Mouse (Mus musculus) midbrain, postnatal 0 days (tissue): ENCODE results near the gene Rhov. TPM values are rescaled to one million over a fixed set of nuclear protein-coding genes. Genes with fewer than 3 reads are reported as not detected.

Experiments
- ATAC-seq: fragments of 200-750 bp; cut with Nextera tagmentation; 2 replicates; pipeline ENCODE4 v1.8.0; 2017; ENCODE audit warnings: moderate number of reproducible peaks, mild to moderate bottlenecking, moderate TSS enrichment, moderate library complexity; ENCODE audit not compliant: low FRiP score
- DNase-seq: peaks from one replicate; pipeline ENCODE4 v3.0.0-alpha.2; 2015; ENCODE audit warnings: low spot score
- H3K27ac ChIP-seq: fragments of 300-500 bp; sonication (generic); 2 replicates; pipeline ENCODE4 v1.5.1; 2014; ENCODE audit warnings: low read depth, mild to moderate bottlenecking, low read length, mixed read lengths
- H3K27me3 ChIP-seq: fragments of 300-500 bp; sonication (generic); 2 replicates; pipeline ENCODE4 v1.6.1; 2014; ENCODE audit warnings: low read length, control low read depth, mixed read lengths; ENCODE audit not compliant: insufficient read depth
- H3K36me3 ChIP-seq: fragments of 300-500 bp; sonication (generic); 2 replicates; pipeline ENCODE4 v1.6.1; 2014; ENCODE audit warnings: low read length, control low read depth, mixed read lengths; ENCODE audit not compliant: insufficient read depth
- H3K4me1 ChIP-seq: fragments of 300-500 bp; sonication (generic); 2 replicates; pipeline ENCODE4 v1.6.1; 2014; ENCODE audit warnings: mild to moderate bottlenecking, control low read depth, antibody characterized with exemption, low read length, mixed read lengths; ENCODE audit not compliant: insufficient read depth
- H3K4me2 ChIP-seq: fragments of 300-500 bp; sonication (generic); 2 replicates; pipeline ENCODE4 v1.6.1; 2014; ENCODE audit warnings: low read depth, mild to moderate bottlenecking, low read length, mixed read lengths; ENCODE audit not compliant: poor library complexity, severe bottlenecking
- H3K4me3 ChIP-seq: fragments of 300-500 bp; sonication (generic); 2 replicates; pipeline ENCODE4 v1.5.1; 2014; ENCODE audit warnings: low read depth, mild to moderate bottlenecking, low read length, moderate library complexity
- H3K9ac ChIP-seq: fragments of 300-500 bp; sonication (generic); replicated peaks from 2 replicates; pipeline ENCODE4 v1.6.1; 2014; ENCODE audit warnings: mild to moderate bottlenecking, low read length, moderate library complexity, mixed read lengths; ENCODE audit not compliant: poor library complexity, severe bottlenecking
- H3K9me3 ChIP-seq: fragments of 300-500 bp; sonication (generic); 2 replicates; pipeline ENCODE4 v1.6.1; 2016; ENCODE audit warnings: low read length, control low read depth
- CTCF ChIP-seq: IDR thresholded peaks from 2 replicates; pipeline ENCODE4 v1.5.1; 2016; ENCODE audit warnings: antibody characterized with exemption, mild to moderate bottlenecking
- WGBS: fragments of 180-500 bp; shearing (Covaris S2); extraction: QIAGEN DNeasy Blood & Tissue Kit; methylation state at CpG from one replicate; pipeline ENCODE4 v1.1.7; 2014; 5-methylcytosine and 5-hydroxymethylcytosine counted together
- polyA plus RNA-seq: library from polyadenylated mRNA; unstranded; fragments of >200 nt; fragmentation: Nextera tagmentation; extraction: Ambion mirVana; gene quantifications from 2 replicates; pipeline ENCODE4 v1.2.1, GENCODE M21; 2015
- total RNA-seq: library from RNA; depleted of rRNA; stranded (reverse); fragments of >200 nt; gene quantifications from 2 replicates; pipeline ENCODE4 v1.2.3, GENCODE M21; 2014

Rhov gene
- total and polyA plus RNA-seq, 2 experiments from 2014 or later = 32.7 to 37.7 TPM

DNA sequence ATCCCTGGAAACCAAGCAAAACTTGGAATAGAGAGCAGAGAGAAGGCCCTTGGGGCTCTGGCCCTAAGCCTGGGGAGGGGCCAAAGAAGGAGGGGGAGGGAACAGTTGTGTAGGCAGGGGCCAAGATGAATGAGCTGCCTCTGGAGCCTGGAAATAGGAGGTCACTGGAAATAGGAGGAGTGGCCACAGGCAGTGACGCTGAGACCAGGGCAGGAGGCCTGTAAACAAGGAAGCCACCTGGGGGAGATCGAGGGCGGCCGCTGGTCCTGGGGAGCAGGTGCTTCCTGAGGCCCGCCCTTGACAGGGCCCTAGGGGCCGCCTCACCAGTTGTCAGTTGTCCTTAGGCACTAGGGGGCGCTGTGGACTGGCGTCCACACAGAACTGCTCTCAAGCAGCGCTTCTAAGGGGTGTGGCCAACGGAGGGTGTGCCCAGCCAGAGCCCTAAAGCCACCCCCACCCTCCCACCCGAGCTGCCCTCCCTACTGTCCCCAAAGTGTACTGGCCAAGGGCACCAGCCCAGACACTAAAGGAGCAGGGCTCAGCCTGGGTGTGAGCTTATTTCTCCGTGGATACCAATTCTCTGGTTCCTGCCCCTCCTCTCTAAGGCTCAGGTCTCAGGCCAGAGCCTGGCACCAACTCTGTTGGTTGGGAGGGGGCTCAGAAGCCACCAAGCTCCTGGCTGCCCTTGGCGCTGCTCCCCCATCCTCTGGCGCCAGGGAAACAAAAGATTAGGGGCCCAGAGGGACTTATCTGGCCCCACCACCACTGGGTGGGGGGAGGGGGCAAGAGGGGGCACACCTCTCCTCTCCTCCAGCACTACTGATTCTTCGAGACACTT lies 29.1 kb upstream of the Rhov start:
- Histone ChIP-seq H3K9ac (no peak overlapping the region), H3K4me3 (no peak overlapping the region), H3K4me2 (no peak overlapping the region), H3K9me3 (no peaks in the 10 kb centered on the region), H3K27ac (no peak overlapping the region), H3K36me3 (peaks cover 42% of the 10 kb centered on the region), H3K4me1 (no peaks in the 10 kb centered on the region), H3K27me3 (no peaks in the 10 kb centered on the region)
- peak; percentile 58 for ATAC-seq
- DNase-seq = peak; percentile 88
- WGBS = 6% methylated on average over 15 of the region's 15 CpGs
- peak; percentile 71 for TF ChIP-seq CTCF

DNA sequence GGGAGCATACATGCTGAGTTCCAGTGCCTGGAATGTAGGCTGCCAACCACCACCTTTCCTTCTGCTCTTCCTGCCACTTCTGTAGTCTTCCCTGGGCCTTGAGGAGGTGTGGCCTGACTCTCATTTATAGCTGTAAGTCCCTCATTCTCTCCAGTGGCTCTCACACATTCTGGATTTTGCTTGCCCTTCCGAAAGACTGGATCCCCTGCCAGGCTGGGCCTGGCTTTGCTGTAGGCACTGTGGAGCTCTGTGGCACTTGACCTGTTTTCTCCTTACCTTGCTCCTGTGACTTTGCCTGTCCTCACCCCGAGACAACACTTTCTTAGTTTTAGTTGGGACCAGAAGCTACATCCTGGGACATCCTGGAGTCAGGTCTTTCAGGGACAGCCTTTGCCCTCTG lies 27.8 kb upstream of the Rhov start:
- WGBS = 92% methylated on average over 2 of the region's 2 CpGs

DNA sequence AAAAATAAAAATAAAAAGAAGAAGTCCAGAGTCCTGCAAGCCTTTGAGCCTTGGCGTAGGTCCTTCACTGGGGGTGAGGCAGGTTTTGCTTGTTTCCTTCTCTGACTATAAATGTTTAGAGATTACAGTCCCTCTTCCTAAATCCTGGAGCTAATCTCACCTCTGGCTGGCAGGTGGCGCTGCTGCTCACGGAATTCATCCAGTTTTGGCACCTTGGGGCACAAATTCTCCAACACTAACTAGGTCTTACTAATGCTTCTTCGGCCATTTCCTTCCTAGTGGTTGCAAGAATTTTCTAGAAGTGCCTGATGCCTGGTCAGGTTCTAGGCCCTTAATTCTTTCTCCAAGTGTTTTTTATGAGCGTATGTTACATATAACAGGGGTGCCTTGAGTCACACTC lies 27.3 kb upstream of the Rhov start:
- ATAC-seq = no peak
- Histone ChIP-seq H3K27ac (no peak overlapping the region), H3K4me2 (no peak overlapping the region), H3K27me3 (no peaks in the 10 kb centered on the region), H3K4me3 (no peak overlapping the region), H3K9me3 (no peaks in the 10 kb centered on the region), H3K4me1 (no peaks in the 10 kb centered on the region), H3K9ac (no peak overlapping the region), H3K36me3 (peaks cover 56% of the 10 kb centered on the region)
- TF ChIP-seq CTCF = peak; percentile 79
- WGBS = 41% methylated on average over 5 of the region's 5 CpGs
- DNase-seq = peak; percentile 66

More for the DNA sequence above, 27.8 kb upstream of the Rhov start:
- peaks cover 51% of the 10 kb centered on the region for H3K36me3 ChIP-seq
- TF ChIP-seq CTCF = no peak
- H3K9ac ChIP-seq = no peak overlapping the region
- no peak for DNase-seq
- H3K4me1 ChIP-seq = no peaks in the 10 kb centered on the region
- no peak overlapping the region for H3K4me2 ChIP-seq
- no peak overlapping the region for H3K27ac ChIP-seq
- H3K4me3 ChIP-seq = no peak overlapping the region
- no peak for ATAC-seq
- H3K27me3 ChIP-seq = no peaks in the 10 kb centered on the region
- H3K9me3 ChIP-seq = no peaks in the 10 kb centered on the region

DNA sequence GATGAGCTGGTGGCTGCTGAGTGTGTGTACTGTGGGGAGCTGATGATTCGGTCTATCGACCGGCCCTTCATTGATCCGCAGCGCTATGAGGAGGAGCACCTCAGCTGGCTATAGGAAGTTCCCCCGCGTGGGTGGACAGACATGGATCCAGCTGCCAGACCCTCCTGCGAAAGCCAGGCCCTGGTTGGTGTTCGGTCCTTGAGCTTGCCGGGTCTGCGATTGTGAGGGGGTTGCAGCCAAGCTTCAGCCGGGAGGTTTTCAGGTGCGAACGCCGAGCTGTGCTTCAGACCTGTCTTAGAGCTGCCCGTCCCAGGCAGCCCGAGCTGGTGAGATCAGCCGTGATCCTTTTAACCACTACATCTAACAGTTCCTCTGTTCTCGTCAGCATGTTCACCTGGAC lies 26.4 kb upstream of the Rhov start:
- no peak overlapping the region for H3K27ac ChIP-seq
- no peak overlapping the region for H3K4me2 ChIP-seq
- TF ChIP-seq CTCF = no peak
- no peaks in the 10 kb centered on the region for H3K9me3 ChIP-seq
- no peak overlapping the region for H3K4me3 ChIP-seq
- ATAC-seq (no peak), DNase-seq (no peak)
- peaks cover 64% of the 10 kb centered on the region for H3K36me3 ChIP-seq
- 96% methylated on average over 19 of the region's 19 CpGs for WGBS
- no peaks in the 10 kb centered on the region for H3K4me1 ChIP-seq
- H3K27me3 ChIP-seq = no peaks in the 10 kb centered on the region
- H3K9ac ChIP-seq = no peak overlapping the region

DNA sequence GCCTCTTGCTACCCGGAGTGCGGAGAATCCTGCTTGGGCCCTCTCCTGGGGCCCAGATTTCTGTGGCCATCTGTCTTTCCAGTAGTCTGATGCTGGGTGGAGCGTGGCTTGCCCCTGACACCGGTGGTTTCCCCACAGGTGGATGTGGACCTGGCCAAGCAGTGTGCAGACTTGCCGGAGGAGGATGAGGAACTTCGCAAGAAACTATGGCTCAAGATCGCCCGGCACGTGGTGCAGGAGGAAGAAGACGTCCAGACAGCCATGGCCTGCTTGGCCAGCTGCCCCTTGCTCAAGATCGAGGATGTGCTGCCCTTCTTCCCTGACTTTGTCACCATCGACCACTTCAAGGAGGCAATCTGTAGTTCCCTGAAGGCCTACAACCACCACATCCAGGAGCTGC lies 25.7 kb upstream of the Rhov start:
- TF ChIP-seq CTCF = no peak
- DNase-seq (no peak), ATAC-seq (no peak)
- H3K4me1 ChIP-seq = no peaks in the 10 kb centered on the region
- no peak overlapping the region for H3K4me2 ChIP-seq
- H3K27me3 ChIP-seq = no peaks in the 10 kb centered on the region
- no peak overlapping the region for H3K4me3 ChIP-seq
- H3K36me3 ChIP-seq = peaks cover 69% of the 10 kb centered on the region
- no peaks in the 10 kb centered on the region for H3K9me3 ChIP-seq
- WGBS = 92% methylated on average over 12 of the region's 12 CpGs
- H3K27ac ChIP-seq = no peak overlapping the region
- H3K9ac ChIP-seq = no peak overlapping the region

DNA sequence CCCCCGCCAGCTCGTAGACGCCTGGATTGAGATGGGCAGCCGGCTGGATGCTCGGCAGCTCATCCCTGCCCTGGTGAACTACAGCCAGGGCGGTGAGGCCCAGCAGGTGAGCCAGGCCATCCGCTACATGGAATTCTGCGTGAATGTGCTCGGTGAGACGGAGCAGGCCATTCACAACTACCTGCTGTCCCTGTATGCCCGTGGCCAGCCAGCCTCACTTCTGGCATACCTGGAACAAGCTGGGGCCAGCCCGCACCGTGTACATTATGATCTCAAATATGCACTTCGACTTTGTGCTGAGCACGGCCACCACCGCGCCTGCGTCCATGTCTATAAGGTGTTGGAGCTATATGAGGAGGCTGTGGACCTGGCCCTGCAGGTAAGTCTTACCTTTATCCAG lies 23.3 kb upstream of the Rhov start:
- Histone ChIP-seq H3K9me3 (no peaks in the 10 kb centered on the region), H3K4me2 (no peak overlapping the region), H3K36me3 (peaks cover 71% of the 10 kb centered on the region), H3K27me3 (no peaks in the 10 kb centered on the region), H3K4me1 (no peaks in the 10 kb centered on the region), H3K27ac (no peak overlapping the region), H3K4me3 (no peak overlapping the region), H3K9ac (no peak overlapping the region)
- WGBS = 92% methylated on average over 18 of the region's 18 CpGs
- ATAC-seq = no peak
- DNase-seq = no peak
- no peak for TF ChIP-seq CTCF
